Mouse (Mus musculus) hindbrain, embryonic 12.5 days (tissue): ENCODE measurements around the gene Otog. TPM values are rescaled to one million over a fixed set of nuclear protein-coding genes. Genes with fewer than 3 reads are reported as not detected.

Source experiments
- ATAC-seq: fragments of 200-750 bp; cut with Nextera tagmentation; 2 replicates; pipeline ENCODE4 v1.8.0; 2017; ENCODE audit warnings: moderate TSS enrichment; ENCODE audit not compliant: low FRiP score
- H3K27ac ChIP-seq: fragments of 300-500 bp; sonication (generic); 2 replicates; pipeline ENCODE4 v1.5.1; 2016; ENCODE audit warnings: mild to moderate bottlenecking
- H3K27me3 ChIP-seq: fragments of 300-500 bp; sonication (generic); 2 replicates; pipeline ENCODE4 v1.6.1; 2016; ENCODE audit warnings: mild to moderate bottlenecking
- H3K36me3 ChIP-seq: fragments of 300-500 bp; sonication (generic); 2 replicates; pipeline ENCODE4 v1.6.1; 2016; ENCODE audit warnings: mild to moderate bottlenecking
- H3K4me1 ChIP-seq: fragments of 300-500 bp; sonication (generic); 2 replicates; pipeline ENCODE4 v1.6.1; 2016
- H3K4me2 ChIP-seq: fragments of 300-500 bp; sonication (generic); replicated peaks from 2 replicates; pipeline ENCODE4 v1.6.1; 2016; ENCODE audit warnings: mild to moderate bottlenecking
- H3K4me3 ChIP-seq: fragments of 300-500 bp; sonication (generic); 2 replicates; pipeline ENCODE4 v1.5.1; 2016; ENCODE audit warnings: mild to moderate bottlenecking
- H3K9ac ChIP-seq: fragments of 300-500 bp; sonication (generic); 2 replicates; pipeline ENCODE4 v1.6.1; 2016; ENCODE audit warnings: mild to moderate bottlenecking, moderate library complexity
- H3K9me3 ChIP-seq: fragments of 300-500 bp; sonication (generic); replicated peaks from 2 replicates; pipeline ENCODE4 v1.6.1; 2016; ENCODE audit warnings: mild to moderate bottlenecking
- WGBS: fragments of 180-500 bp; shearing (Covaris S2); methylation state at CpG from one replicate; pipeline ENCODE4 v1.1.7; 2016; 5-methylcytosine and 5-hydroxymethylcytosine counted together
- polyA plus RNA-seq: library from polyadenylated mRNA; unstranded; fragments of >200 nt; fragmentation: Nextera tagmentation; extraction: Ambion mirVana; gene quantifications from 2 replicates; pipeline ENCODE4 v1.2.1, GENCODE M21; 2016

Otog gene
- polyA plus RNA-seq, 1 experiment from 2014 or later: 4.5 TPM

DNA sequence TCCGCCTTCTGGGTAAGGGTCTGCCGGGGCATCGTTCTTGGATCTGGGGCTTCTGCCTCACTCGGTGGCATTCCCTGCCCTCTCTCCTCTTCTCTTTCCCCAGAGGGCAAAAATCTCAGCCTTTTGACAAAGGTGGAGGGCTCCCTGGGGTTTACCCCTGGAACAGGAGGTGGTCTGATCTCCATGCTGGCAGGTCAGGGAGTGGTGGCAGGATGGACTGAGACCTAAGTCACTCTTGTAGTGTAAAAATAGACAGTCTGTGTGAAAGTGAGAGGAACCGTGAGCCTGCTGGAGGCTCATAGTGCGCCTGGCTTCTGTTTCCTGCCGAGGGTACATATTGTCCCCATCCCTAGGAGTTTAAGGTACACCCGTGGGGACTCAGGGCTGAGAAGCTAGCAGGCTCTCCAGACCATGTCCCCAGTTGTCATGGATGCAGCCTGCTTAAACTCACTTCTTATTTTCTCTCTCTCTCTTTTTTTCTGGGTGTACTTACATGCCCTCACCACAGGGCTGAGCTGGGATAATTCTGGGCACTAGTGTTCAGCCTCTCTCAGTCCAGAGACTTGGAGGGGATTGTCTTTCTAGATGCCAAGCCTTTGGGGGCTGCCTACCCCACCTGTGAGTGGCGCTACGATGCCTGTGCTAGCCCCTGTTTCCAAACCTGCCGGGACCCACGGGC lies 44.5 kb downstream of the Otog start:
- H3K27me3 ChIP-seq: peaks cover 4% of the 10 kb centered on the region; the same call in 1 of the 2 replicates
- no peaks in the 10 kb centered on the region for H3K9me3 ChIP-seq
- WGBS: 85% methylated on average over 12 of the region's 12 CpGs
- H3K4me2 ChIP-seq: no peak overlapping the region
- no peak overlapping the region for H3K27ac ChIP-seq
- H3K4me1 ChIP-seq: no peaks in the 10 kb centered on the region
- H3K36me3 ChIP-seq: no peaks in the 10 kb centered on the region
- no peak overlapping the region for H3K4me3 ChIP-seq
- H3K9ac ChIP-seq: no peak overlapping the region
- no peak for ATAC-seq

DNA sequence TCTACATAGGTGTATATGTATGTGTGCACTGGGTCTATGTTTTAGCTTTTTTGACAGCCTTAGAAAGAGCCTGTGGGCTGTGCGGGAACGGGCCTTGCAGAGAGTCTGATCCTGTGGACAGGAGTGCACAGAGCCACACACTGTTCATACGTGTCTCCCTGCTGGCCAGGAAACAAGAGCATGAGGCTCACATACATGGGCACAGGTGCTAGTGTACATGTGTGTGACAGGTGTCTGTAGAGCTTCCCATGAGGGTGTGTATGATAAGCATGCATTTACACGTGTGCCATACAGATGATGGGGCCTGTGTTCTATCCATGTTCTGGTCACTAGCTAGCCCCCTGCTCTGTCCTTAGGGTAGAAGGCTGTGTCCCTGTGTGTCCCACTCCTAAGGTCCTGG lies 45.6 kb downstream of the Otog start:
- H3K9ac ChIP-seq: no peak overlapping the region
- peaks cover 4% of the 10 kb centered on the region for H3K27me3 ChIP-seq
- no peak overlapping the region for H3K4me2 ChIP-seq
- no peak overlapping the region for H3K27ac ChIP-seq
- no peak overlapping the region for H3K4me3 ChIP-seq
- ATAC-seq: no peak
- 87% methylated on average over 4 of the region's 4 CpGs for WGBS
- no peaks in the 10 kb centered on the region for H3K4me1 ChIP-seq
- no peaks in the 10 kb centered on the region for H3K36me3 ChIP-seq
- H3K9me3 ChIP-seq: no peaks in the 10 kb centered on the region

DNA sequence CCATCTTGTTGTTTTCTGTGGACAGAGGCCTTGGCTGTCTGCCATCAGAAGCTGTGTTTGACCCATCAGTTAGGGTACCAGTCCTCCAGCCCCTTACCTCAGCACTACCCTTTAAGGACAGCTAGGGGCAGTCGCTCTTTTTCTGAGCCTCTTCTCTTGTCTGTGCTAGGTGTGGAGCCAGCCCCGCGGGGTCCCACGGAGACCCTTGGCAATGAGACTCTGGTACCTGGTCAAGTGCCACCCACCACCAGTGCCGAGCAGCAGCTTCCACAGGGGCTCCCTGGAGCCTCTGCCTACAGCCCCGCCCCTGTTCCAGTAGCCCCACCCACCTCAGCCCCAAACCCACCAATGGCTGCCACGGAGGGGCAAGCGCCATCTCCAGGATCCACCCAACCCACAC lies 46.3 kb downstream of the Otog start:
- Histone ChIP-seq H3K27me3 (peaks cover 4% of the 10 kb centered on the region), H3K4me3 (no peak overlapping the region), H3K27ac (no peak overlapping the region), H3K9ac (no peak overlapping the region), H3K4me1 (no peaks in the 10 kb centered on the region), H3K36me3 (no peaks in the 10 kb centered on the region), H3K4me2 (no peak overlapping the region), H3K9me3 (no peaks in the 10 kb centered on the region)
- no peak for ATAC-seq
- WGBS: 28% methylated on average over 8 of the region's 8 CpGs

DNA sequence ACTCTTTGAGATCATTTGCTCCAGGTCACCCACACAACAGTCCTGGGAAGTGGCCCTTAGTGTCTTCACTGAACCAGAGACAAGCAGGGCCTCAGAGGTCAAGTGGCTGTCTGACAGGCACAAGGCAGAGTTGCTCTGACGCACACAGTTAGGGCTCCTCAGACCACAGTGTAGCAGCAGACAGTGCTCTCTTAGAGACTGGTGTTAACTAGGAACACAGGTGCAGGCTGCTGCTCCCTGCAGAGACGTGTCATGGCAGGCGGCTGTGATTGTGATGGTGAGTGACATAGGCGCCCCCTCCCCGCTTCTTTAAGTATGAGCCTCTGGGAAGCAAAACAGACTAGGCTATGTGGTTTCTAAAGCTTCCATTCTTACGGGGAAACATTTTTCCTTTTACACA lies 55.5 kb downstream of the Otog start:
- Histone ChIP-seq H3K9ac (no peak overlapping the region), H3K4me3 (no peak overlapping the region), H3K27ac (no peak overlapping the region), H3K27me3 (no peaks in the 10 kb centered on the region; the same call in 1 of the 2 replicates), H3K9me3 (no peaks in the 10 kb centered on the region), H3K4me1 (peaks cover 11% of the 10 kb centered on the region; the same call in 1 of the 2 replicates), H3K36me3 (no peaks in the 10 kb centered on the region), H3K4me2 (no peak overlapping the region)
- peak; percentile 63; the same call in 1 of the 2 replicates for ATAC-seq
- 19% methylated on average over 6 of the region's 6 CpGs for WGBS

DNA sequence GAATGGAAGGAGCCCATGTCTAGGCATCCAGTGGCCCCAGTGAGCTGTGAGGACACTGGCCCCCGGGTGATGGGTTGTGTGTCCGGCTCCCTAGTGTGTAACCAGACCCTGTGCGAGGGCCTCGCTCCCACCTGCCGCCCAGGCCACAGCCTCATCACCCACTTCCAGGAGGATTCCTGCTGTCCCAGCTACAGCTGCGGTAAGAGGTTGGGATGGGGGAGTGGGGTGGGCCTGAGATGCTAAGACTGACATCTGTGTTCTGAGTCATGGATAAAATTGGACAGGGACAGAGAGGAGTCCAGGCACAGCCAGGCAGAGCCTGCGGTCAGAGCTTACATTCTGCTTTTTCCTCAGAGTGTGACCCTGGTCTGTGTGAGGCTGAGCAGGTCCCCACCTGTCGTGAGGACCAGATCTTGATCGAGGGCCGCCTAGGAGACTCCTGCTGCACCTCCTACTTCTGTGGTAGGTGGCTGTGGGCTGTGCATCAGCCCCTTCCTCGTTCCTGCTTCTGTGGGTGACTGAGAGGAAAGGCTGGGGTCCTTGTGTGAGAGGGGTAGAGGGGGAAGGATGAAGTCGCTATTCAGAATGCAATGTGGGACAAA lies 60.3 kb downstream of the Otog start:
- WGBS: 86% methylated on average over 12 of the region's 12 CpGs
- Histone ChIP-seq H3K9me3 (no peaks in the 10 kb centered on the region), H3K4me1 (peaks cover 9% of the 10 kb centered on the region; the same call in 1 of the 2 replicates), H3K27me3 (peaks cover 9% of the 10 kb centered on the region; the same call in 1 of the 2 replicates), H3K27ac (no peak overlapping the region), H3K4me2 (no peak overlapping the region), H3K4me3 (no peak overlapping the region), H3K36me3 (no peaks in the 10 kb centered on the region), H3K9ac (no peak overlapping the region)
- no peak for ATAC-seq

DNA sequence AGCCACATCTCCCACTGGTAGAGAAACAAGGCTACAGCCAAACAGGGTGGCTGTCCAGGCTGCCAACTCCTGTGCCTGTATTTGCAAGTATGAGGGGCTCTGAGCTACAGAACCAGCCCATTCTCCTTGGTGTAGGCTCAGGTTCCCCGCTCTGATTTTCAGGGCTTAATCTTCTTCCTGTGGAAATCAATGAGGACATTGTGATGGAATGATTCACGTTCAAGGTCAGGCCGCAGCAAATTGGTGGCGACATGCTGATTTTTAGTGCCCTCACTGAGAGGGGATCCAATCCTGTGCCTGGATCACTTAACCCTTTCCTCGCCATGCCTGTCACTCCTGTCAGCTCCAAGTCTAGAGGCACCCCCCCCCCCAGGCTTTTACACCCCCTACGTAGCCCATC lies 72.7 kb downstream of the Otog start:
- ATAC-seq: no peak
- Histone ChIP-seq H3K4me1 (peaks cover 6% of the 10 kb centered on the region), H3K36me3 (no peaks in the 10 kb centered on the region), H3K9me3 (no peaks in the 10 kb centered on the region), H3K4me3 (no peak overlapping the region), H3K9ac (no peak overlapping the region), H3K4me2 (no peak overlapping the region), H3K27me3 (no peaks in the 10 kb centered on the region), H3K27ac (no peak overlapping the region)
- 35% methylated on average over 6 of the region's 6 CpGs for WGBS

DNA sequence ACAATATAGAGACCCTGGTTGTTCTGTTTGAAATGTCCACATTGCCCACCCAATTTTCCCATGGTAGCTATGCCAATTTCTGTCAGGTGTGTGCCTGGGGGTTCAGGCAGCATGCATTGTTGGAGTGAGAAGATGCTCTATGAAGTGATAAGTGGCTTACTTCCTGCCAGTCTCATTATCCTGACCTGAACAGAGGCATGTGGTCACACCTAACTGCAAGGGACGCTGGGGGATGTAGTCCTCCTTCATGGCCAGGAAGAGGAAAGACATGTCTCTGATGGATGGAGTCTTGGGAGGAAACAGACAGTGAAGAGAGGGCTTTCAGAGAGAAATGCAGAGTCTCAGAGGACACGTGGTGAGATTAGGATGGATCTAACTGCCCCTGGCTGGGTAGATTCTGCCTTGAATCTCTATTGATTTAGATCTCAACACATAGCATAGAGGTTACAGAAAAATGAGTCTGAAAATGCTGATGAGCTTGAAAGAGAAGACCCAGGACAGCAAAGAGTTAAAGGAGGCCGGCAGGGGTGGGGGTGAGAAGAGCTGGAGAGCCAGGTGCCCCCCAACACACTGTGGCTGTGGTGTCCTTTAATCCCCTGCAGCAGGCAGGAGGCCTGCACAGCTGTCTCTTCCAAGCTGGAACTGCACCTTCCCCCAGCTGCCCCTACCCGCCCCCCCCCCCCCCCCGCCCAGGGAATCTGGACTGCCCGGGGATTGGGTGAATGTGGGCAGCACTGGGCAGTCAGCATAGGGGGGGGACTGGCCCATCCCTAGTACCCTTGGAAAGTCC lies 73.6 kb downstream of the Otog start:
- no peaks in the 10 kb centered on the region for H3K36me3 ChIP-seq
- H3K4me2 ChIP-seq: no peak overlapping the region
- no peaks in the 10 kb centered on the region for H3K27me3 ChIP-seq
- no peak overlapping the region for H3K4me3 ChIP-seq
- no peak overlapping the region for H3K9ac ChIP-seq
- H3K9me3 ChIP-seq: no peaks in the 10 kb centered on the region
- peaks cover 6% of the 10 kb centered on the region for H3K4me1 ChIP-seq
- no peak for ATAC-seq
- no peak overlapping the region for H3K27ac ChIP-seq
- WGBS: 42% methylated on average over 3 of the region's 6 CpGs

DNA sequence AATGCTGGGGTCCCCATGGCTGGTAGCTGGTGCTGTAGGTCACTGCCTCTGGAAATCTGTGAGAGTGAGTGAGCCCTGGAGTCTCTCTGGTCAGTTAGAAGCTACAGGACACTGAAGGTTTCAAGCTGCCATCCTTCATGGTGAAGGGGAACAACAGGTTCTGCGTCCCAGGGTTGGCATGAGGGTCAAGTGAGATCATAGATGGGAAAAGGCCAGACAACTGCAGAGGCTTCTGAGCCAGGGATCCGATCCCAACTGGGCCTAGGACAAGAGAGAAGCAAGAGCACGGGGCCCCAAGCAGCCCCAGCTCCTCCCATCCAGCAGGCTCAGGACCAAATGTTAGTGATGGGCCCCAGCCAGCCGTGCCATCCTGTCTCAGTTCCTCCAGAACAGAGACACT lies 74.9 kb downstream of the Otog start:
- no peak for ATAC-seq
- Histone ChIP-seq H3K27me3 (no peaks in the 10 kb centered on the region), H3K4me2 (no peak overlapping the region), H3K4me3 (no peak overlapping the region), H3K27ac (no peak overlapping the region), H3K4me1 (peaks cover 6% of the 10 kb centered on the region), H3K9ac (no peak overlapping the region), H3K36me3 (no peaks in the 10 kb centered on the region), H3K9me3 (no peaks in the 10 kb centered on the region)
- 73% methylated on average over 4 of the region's 4 CpGs for WGBS

DNA sequence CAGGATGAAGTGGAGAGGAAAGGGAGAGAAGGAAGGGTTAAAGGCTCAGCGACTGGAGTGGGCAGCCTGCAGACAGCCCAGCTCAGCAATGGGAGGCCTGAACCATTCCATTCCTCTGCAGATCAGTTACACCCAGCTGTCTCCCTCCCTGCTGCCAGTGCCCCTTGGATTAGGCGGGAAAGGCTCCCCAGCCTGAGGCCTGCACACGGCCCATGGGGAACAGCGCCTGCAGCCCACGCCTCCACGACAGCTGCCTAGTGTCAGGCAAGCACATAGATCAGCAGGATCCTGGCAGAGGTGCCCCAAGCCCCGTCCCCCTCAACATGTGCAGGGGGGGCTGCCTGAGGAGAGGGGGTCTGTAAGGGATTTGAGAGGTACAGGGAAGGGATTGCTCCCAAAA lies 76.2 kb downstream of the Otog start:
- H3K36me3 ChIP-seq: no peaks in the 10 kb centered on the region
- no peak overlapping the region for H3K4me3 ChIP-seq
- no peaks in the 10 kb centered on the region for H3K27me3 ChIP-seq
- no peak overlapping the region for H3K27ac ChIP-seq
- 0 out of 2 replicates have a peak overlapping the region, but pooled peaks have one; percentile 28 for H3K9ac ChIP-seq
- no peak for ATAC-seq
- no peaks in the 10 kb centered on the region for H3K9me3 ChIP-seq
- H3K4me2 ChIP-seq: no peak overlapping the region
- peaks cover 6% of the 10 kb centered on the region for H3K4me1 ChIP-seq
- 25% methylated on average over 7 of the region's 7 CpGs for WGBS

DNA sequence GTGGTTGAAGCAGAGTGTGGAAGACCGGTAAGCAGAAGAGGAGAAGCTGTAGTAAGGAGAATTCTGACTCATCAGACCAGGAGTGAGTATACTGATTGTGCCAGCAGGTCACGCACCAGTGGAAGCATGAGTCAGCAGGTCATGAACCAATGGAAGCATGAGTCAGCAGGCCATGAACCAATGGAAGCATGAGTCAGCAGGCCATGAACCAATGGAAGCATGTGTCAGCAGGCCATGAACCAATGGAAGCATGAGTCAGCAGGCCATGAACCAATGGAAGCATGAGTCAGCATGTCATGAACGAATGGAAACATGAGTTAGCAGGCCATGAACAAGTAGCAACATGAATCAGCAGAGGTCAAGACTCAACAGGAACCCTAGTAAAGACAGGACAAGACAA lies 80.5 kb downstream of the Otog start:
- no peaks in the 10 kb centered on the region for H3K9me3 ChIP-seq
- no peak overlapping the region for H3K9ac ChIP-seq
- ATAC-seq: no peak
- H3K27ac ChIP-seq: no peak overlapping the region
- H3K27me3 ChIP-seq: no peaks in the 10 kb centered on the region
- no peak overlapping the region for H3K4me3 ChIP-seq
- no peaks in the 10 kb centered on the region for H3K36me3 ChIP-seq
- peaks cover 4% of the 10 kb centered on the region; the same call in 1 of the 2 replicates for H3K4me1 ChIP-seq
- WGBS: 86% methylated on average over 3 of the region's 3 CpGs
- no peak overlapping the region for H3K4me2 ChIP-seq

DNA sequence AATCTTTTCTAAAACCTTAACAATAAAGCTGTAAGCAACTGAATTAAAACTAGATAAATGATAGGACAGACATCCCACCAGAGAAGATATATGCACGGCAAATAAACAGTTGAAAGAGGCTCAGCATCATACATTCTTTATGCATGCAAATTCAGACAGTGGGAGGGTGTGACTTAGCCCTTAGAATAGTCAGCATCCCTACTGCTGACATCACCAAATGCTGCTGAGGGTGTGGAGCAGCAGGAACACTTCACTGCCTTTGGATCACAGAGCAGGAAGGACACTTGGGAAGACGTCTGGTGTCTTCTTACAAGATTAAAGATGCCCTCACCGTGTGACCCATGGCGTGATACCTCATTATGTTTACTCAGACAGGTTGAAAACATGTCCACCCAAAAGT lies 87.1 kb downstream of the Otog start:
- Histone ChIP-seq H3K4me3 (no peak overlapping the region), H3K27me3 (no peaks in the 10 kb centered on the region), H3K9ac (no peak overlapping the region), H3K27ac (no peak overlapping the region), H3K4me2 (no peak overlapping the region), H3K4me1 (no peaks in the 10 kb centered on the region), H3K36me3 (no peaks in the 10 kb centered on the region), H3K9me3 (no peaks in the 10 kb centered on the region)
- no peak for ATAC-seq
- WGBS: 62% methylated on average over 4 of the region's 4 CpGs

DNA sequence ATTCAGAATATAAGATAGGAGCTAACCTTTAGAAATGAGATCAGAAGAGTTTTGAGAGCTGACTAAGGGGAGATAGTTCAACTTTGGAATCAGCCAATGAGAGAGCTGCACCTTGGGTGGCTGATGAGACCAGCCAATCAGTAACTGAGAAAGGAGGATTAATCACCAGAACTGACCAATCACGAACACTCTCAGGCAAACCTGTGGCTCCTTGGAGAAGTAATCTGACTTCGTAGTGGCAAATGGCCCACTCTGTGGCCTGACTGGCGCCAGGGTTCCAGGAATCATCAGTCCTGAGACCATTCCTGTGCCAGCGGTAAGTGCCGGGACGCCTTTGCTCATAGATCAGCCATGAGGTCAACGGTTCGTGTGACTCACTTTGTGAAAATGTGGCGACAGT lies 96.6 kb downstream of the Otog start:
- H3K4me1 ChIP-seq: no peaks in the 10 kb centered on the region
- H3K27ac ChIP-seq: no peak overlapping the region
- WGBS: 90% methylated on average over 9 of the region's 9 CpGs
- no peaks in the 10 kb centered on the region for H3K27me3 ChIP-seq
- H3K9me3 ChIP-seq: peaks cover 8% of the 10 kb centered on the region; the same call in 1 of the 2 replicates
- H3K4me2 ChIP-seq: no peak overlapping the region
- no peak overlapping the region for H3K4me3 ChIP-seq
- H3K36me3 ChIP-seq: no peaks in the 10 kb centered on the region
- no peak for ATAC-seq
- no peak overlapping the region for H3K9ac ChIP-seq
